Mouse (Mus musculus): Measurements from ENCODE around the gene Ptbp1. TPM values are rescaled to one million over a fixed set of nuclear protein-coding genes. Genes with fewer than 3 reads are reported as not detected.

Ptbp1 gene
- polyA plus RNA-seq, 1 experiment from 2014 or later = 349 TPM

DNA sequence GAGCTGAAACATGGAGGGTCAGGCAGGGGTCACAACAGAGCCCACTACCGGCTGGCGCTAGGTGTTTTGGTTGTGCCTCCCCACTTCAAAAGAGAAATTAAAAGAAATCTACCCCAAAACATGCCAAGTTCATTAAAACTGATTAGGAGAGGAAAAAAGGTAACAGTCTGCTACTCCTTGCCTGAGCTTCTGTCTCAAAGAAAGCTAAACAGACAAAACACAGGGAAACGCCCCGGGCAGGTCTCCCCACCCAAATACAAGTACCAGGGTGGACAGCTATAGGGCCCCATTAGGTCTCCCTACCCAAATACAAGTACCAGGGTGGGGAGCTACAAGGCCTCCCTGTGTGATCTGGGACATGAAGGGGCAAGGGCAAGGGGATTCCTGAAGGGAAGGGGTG is 56.3 kb downstream of the Ptbp1 start, which contains the start of gene Gm26602:
TSS of gene Gm26602 (plus strand) at position 301 of the 400 bp plus-strand sequence.
- no peak for DNase-seq (ENCODE audit: low read depth, low spot score)
- no peak for ATAC-seq
- ChIA-PET POLR2A (no interaction called here), CTCF (interaction anchor here (0.8 to 3.7 kb wide), 3 partner anchors 11 to 27 kb away, joined by 3 to 15 read pairs (median 8); partner anchors contain the start of gene R3hdm4)
- in situ Hi-C loops (cut with MboI; ENCODE audit: low pct_unique_long_range_greater_than_20kb) = no loop called here
- no peaks in the 10 kb centered on the region for H3K27me3 ChIP-seq
- no peak for TF ChIP-seq CTCF (IDR thresholded peaks at IDR 0.05)

DNA sequence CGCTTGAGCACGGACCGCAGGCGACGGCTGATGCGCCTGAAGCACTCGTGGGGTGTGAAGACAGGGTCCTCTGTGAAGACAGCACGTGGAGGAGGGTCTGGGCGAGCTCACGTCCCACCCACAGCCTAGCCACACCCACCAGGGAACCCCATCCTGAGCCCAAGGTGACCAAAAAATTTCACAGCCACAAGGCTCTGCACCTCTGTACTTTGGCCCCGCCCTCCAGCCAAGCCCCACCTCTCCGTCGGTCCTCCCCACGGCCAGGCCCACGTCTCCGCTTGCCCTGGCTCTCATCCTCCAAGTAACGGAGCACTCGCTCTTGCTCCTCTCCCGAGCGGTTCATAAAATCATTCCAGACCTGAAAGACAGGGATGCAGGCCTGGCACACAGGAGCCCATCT is 58.2 kb downstream of the Ptbp1 start:
- in situ Hi-C loops (cut with MboI; ENCODE audit: low pct_unique_long_range_greater_than_20kb) = no loop called here
- ATAC-seq = no peak
- POLR2A ChIA-PET = no interaction called here
- DNase-seq (ENCODE audit: low read depth, low spot score) = no peak
- no peaks in the 10 kb centered on the region for H3K27me3 ChIP-seq
- CTCF ChIA-PET = interaction anchor here (2.5 kb wide), 1 partner anchor 13 kb away, joined by 8 read pairs; no protein-coding TSS in a partner anchor
- no peak for TF ChIP-seq CTCF (IDR thresholded peaks at IDR 0.05)

Other genes starting within 250 kb of the Ptbp1 start
- not detected for gene C2cd4c, start 240.4 kb upstream of the Ptbp1 start, polyA plus RNA-seq (2021)
- gene Shc2, start 216.5 kb upstream of the Ptbp1 start, polyA plus RNA-seq (2021) = 0.04 TPM
- not detected for gene Odf3l2, start 208.7 kb upstream of the Ptbp1 start, polyA plus RNA-seq (2021)
- gene Madcam1, start 189.9 kb upstream of the Ptbp1 start, polyA plus RNA-seq (2021) = not detected
- 62.4 TPM for gene Tpgs1, start 185.1 kb upstream of the Ptbp1 start, polyA plus RNA-seq (2021)
- 72.2 TPM for gene Cdc34, start 172.2 kb upstream of the Ptbp1 start, polyA plus RNA-seq (2021)
- gene Gzmm, start 165.4 kb upstream of the Ptbp1 start, polyA plus RNA-seq (2021) = 0.47 TPM
- gene Bsg, start 149.9 kb upstream of the Ptbp1 start, polyA plus RNA-seq (2021) = 1,052 TPM
- gene Hcn2, start 137.8 kb upstream of the Ptbp1 start, polyA plus RNA-seq (2021) = 15.4 TPM
- gene Polrmt, start 107.8 kb upstream of the Ptbp1 start, polyA plus RNA-seq (2021) = 44.6 TPM
- 0.63 TPM for gene Fgf22, start 99.4 kb upstream of the Ptbp1 start, polyA plus RNA-seq (2021)
- 58.5 TPM for gene Rnf126, start 87.5 kb upstream of the Ptbp1 start, polyA plus RNA-seq (2021)
- 2.3 TPM for gene Fstl3, start 77.2 kb upstream of the Ptbp1 start, polyA plus RNA-seq (2021)
- gene Prss57, start 63.5 kb upstream of the Ptbp1 start, polyA plus RNA-seq (2021) = not detected
- gene Palm, start 60.9 kb upstream of the Ptbp1 start, polyA plus RNA-seq (2021) = 141 TPM
- 0.17 TPM for gene Misp, start 33.4 kb upstream of the Ptbp1 start, polyA plus RNA-seq (2021)
- gene Prtn3, start 20.0 kb downstream of the Ptbp1 start, polyA plus RNA-seq (2021) = 7.5 TPM
- gene Plppr3, start 20.2 kb downstream of the Ptbp1 start, polyA plus RNA-seq (2021) = 34.6 TPM
- gene Elane, start 31.8 kb downstream of the Ptbp1 start, polyA plus RNA-seq (2021) = not detected
- not detected for gene Cfd, start 36.4 kb downstream of the Ptbp1 start, polyA plus RNA-seq (2021)
- gene Med16, start 54.5 kb downstream of the Ptbp1 start, polyA plus RNA-seq (2021) = 27.1 TPM
- gene Gm26602, start 56.4 kb downstream of the Ptbp1 start, polyA plus RNA-seq (2021) = not detected
- 2.1 TPM for gene Kiss1r, start 62.5 kb downstream of the Ptbp1 start, polyA plus RNA-seq (2021)
- 101 TPM for gene R3hdm4, start 66.8 kb downstream of the Ptbp1 start, polyA plus RNA-seq (2021)
- gene Arid3a, start 72.6 kb downstream of the Ptbp1 start, polyA plus RNA-seq (2021) = 5.9 TPM
- 45.4 TPM for gene Wdr18, start 105.7 kb downstream of the Ptbp1 start, polyA plus RNA-seq (2021)
- 0.54 TPM for gene Grin3b, start 116.3 kb downstream of the Ptbp1 start, polyA plus RNA-seq (2021)
- 145 TPM for gene Tmem259, start 129.9 kb downstream of the Ptbp1 start, polyA plus RNA-seq (2021)
- gene Cnn2, start 134.2 kb downstream of the Ptbp1 start, polyA plus RNA-seq (2021) = 393 TPM
- gene Abca7, start 142.1 kb downstream of the Ptbp1 start, polyA plus RNA-seq (2021) = 19.9 TPM
- gene Arhgap45, start 162.2 kb downstream of the Ptbp1 start, polyA plus RNA-seq (2021) = 0.85 TPM
- 146 TPM for gene Polr2e, start 185.4 kb downstream of the Ptbp1 start, polyA plus RNA-seq (2021)
- gene Gpx4, start 192.7 kb downstream of the Ptbp1 start, polyA plus RNA-seq (2021) = 916 TPM

All from Patski (cell line).